Mouse (Mus musculus) embryonic fibroblast, embryonic 13.5 days (primary cell): ENCODE data around the gene Pkig.

Experiments used
- CTCF ChIP-seq: IDR thresholded peaks from 2 replicates; pipeline ENCODE4 v1.5.1; 2011; ENCODE audit warnings: mild to moderate bottlenecking, control low read depth, low read length, moderate library complexity, borderline replicate concordance; ENCODE audit not compliant: insufficient read depth
- POLR2A ChIP-seq: IDR thresholded peaks from 2 replicates; pipeline ENCODE4 v1.6.1; 2011; ENCODE audit warnings: low read depth, mild to moderate bottlenecking, control low read depth, low read length, moderate library complexity

- TF ChIP-seq POLR2A: no peak
- no peak for TF ChIP-seq CTCF
Measured at GRCm38 (mm10) chr2:163744801-163745570, 86.8 kb downstream of the Pkig start.
